Mouse (Mus musculus): ENCODE measurements at regions not wholly inside any gene's neighbourhood (a gene's known extent, or its start where the extent isn't known, plus 50 kb on each side); places are given as distances from the start of the nearest gene placed in this dataset.
"Not testable (repeated sequence)": the region's sequence is repeated elsewhere in the genome, so short reads cannot be mapped to it uniquely, and the experiment has no call there.

DNA sequence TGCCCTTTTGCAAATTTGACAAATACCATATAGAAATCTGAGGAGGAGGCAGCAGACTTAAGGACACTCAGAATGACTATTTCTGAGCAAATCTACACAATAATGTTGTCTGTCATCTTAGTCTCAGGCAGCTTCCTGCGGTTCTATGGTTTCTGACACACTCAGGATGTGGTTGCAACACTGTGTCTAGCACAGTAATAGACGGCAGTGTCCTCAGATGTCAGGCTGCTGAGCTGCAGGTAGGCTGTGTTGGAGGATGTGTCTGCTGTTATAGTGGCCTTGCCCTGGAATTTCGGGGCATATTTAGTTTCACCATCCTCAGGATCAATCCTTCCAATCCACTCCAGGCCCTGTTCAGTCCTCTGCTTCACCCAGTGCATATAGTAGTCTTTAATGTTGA lies 450.6 kb downstream of the Adam6a start:
- in situ Hi-C loops (cut with MboI; ENCODE audit: low sequenced_read_pairs) = not testable (repeated sequence)

DNA sequence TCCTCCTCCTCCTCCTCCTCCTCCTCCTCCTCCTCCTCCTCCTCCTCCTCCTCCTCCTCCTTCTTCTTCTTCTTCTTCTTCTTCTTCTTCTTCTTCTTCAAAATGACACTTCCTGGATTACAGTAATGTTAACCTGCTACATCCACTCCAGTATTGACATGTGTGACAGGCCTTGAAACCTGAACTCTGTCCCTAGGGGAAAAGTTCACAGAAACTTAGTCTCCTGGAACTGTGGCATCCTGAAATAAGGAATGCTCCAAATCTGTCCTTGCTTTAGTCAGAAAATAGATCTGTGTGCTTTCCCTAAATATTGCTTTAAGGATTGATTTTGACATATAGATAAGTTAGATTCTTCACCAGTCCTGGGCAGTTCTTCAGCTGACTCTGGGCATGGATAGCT lies 464.8 kb downstream of the Adam6a start:
- in situ Hi-C loops (cut with MboI; ENCODE audit: low sequenced_read_pairs) = not testable (repeated sequence)

DNA sequence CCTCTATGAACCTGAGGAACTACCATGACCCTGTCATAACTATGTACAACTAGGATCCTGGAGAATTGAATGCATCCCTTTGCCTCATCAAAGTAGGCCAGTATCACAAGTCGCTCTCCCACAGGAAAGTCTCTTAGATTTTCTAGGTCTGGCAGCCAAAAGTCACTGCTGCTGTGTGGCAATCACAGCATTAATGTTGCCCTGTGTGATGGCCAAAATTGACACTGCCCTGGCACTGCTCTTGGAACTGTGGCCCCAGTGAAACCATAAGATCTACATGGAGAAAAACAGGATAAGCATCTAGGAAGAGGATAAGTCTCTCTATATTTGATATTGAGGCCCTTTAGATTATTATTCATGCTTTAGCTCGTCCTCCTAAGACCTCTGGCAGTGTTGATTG lies 465.7 kb downstream of the Adam6a start:
- in situ Hi-C loops (cut with MboI; ENCODE audit: low sequenced_read_pairs) = no loop called here

DNA sequence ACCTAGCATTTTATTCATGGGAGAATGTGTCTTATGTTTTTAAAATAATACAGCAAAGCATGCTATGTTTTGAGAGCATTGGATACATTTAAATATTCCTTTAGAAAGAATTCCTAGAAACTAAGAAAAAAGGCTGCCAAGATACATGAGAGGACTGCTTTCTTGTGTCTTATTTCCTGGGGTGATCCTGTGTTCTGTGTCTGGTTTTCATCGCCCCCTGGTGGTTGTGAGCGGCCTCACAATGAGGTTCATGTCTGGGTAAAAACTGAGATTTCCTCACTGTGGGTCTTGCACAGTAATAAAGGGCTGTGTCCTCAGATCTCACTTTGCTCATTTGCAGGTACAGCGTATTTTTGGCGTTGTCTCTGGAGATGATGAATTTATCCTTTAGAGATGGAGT lies 469.2 kb downstream of the Adam6a start:
- in situ Hi-C loops (cut with MboI; ENCODE audit: low sequenced_read_pairs) = not testable (repeated sequence)

DNA sequence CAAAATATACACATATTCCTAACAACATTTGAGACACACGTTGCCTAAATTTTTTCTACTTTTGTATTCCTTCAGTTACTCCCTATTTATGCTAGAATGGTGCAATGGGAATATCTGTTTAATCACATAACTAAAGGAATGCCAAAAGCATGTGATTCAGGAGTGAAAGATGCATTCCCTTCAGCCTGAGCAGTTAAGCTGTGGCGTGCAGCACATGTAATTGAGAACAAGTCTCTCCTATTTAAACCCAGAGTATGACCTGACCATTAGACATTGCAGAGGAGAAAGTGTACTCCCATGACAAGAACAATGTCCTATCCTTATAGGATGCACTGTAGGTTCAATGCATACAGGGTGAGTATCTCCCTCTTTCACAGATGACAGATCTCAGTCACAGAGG lies 493.3 kb downstream of the Adam6a start:
- in situ Hi-C loops (cut with MboI; ENCODE audit: low sequenced_read_pairs) = not testable (repeated sequence)

DNA sequence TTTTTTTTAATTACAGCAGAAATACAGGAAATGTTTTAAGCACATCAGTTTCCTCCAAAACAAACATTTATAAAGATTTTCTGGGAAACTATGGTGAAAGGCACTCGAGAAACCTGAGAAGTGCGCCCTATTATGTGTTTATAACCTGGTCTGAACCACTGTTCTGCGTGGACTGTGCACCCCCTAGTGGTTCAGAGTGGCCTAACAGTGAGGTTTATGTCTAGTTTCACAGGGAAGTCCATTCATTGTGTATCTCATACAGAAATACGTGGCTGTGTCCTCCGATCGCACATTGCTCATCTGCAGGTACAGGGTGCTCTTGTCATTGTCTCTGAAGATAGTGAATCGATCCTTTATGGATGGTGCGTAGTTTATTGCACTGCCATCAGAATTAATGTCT lies 504.3 kb downstream of the Adam6a start:
- in situ Hi-C loops (cut with MboI; ENCODE audit: low sequenced_read_pairs) = not testable (repeated sequence)

DNA sequence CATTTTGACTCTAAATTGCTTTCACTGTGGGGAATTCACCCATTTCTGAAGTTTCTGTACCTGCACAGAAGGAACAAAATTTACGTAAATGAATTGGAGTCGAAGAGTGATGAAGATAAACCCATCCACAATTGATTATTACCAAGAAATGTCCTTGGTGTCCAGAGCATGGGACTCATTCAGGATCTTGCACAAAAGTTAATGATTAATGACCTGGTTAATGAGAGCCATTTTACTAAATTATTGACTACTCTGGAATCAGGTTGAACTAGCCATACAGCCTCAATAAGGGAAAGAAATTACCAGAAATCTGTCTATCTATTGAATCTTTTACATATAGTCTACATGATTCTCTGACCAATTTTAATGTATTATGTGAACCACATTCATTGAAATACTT lies 509.6 kb downstream of the Adam6a start:
- in situ Hi-C loops (cut with MboI; ENCODE audit: low sequenced_read_pairs) = no loop called here

DNA sequence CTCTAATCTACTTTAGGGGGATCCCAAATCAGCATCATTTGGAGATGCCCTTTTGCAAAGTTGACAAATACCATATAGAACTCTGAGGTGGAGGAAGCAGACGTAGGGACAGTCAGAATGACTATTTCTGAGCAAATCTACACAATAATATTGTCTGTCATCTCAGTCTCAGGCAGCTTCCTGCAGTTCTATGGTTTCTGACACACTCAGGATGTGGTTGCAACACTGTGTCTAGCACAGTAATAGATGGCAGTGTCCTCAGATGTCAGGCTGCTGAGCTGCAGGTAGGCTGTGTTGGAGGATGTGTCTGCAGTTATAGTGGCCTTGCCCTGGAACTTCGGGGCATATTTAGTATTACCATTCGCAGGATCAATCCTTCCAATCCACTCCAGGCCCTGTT lies 515.9 kb downstream of the Adam6a start:
- in situ Hi-C loops (cut with MboI; ENCODE audit: low sequenced_read_pairs) = no loop called here

DNA sequence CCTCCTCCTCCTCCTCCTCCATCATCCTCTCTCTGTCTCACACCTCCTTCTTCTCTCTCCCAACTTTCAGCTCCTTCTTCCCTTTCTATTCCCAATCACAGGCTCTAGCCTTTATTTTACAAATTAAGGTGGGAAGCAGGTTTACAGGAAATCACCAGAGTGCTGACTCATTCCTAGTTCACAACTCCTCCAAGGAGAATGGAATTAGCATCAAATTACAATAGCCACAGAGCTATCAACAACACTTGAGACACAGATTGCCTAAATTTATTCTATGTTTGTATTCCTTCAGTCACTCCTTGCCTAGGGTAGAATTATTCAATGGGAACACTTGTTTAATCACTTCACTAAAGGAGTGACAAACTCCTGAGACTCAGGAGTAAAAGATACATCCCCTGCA lies 523.5 kb downstream of the Adam6a start:
- in situ Hi-C loops (cut with MboI; ENCODE audit: low sequenced_read_pairs) = no loop called here

DNA sequence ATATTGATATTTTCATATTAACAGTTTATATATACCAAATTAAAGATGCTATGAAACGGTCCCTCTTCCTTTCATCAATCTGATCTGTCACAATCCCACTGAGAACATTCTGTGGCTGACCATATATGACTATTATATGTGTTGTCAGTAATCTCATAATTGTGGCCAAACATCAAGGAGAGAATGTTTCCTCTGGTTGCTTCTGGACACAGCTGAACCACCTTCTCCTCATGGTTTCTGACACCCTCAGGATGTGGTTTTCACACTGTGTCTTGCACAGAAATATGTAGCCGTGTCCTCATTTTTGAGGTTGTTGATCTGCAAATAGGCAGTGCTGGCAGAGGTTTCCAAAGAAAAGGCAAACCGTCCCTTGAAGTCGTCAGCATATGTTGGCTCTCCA lies 565.0 kb downstream of the Adam6a start:
- in situ Hi-C loops (cut with MboI; ENCODE audit: low sequenced_read_pairs) = not testable (repeated sequence)

DNA sequence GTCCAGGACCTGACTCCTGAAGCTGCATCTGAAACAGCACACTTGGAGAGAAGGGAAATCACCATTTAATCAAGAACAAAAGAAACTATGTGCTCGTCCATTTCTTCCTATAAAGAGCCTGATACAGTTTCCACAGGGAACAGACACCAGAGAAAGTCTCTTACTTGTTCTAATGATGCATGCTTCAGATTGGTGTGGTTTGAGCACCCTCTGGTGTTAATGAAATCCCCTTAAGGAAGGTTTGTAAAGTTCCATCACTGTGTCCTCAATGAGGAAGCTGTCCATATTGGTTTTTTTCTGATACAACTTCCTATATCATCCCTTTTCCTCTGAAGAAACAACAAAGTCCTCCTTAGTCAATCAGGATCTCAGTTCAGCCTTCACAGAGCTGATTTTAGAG lies 591.2 kb downstream of the Adam6a start:
- in situ Hi-C loops (cut with MboI; ENCODE audit: low sequenced_read_pairs) = no loop called here

DNA sequence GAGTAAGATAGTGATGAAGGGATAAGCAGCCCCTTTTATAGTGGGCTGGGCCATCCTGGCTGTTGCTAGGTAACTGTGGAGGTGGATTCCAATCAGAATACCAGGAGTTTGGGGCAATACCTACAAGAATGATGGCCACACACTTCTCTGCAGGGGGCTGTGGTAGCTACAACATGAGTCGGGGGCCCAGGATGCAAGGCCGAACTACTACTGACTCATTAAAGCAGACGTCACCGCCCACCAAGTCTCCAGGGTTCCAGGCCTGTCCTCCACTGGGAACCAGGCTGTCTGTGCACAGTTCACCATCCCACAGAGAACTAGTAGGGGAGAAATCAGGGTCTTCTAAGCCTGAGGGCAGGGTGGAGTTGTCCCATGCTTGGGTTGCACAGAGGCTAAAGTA lies 605.1 kb downstream of the Adam6a start:
- in situ Hi-C loops (cut with MboI; ENCODE audit: low sequenced_read_pairs) = no loop called here

DNA sequence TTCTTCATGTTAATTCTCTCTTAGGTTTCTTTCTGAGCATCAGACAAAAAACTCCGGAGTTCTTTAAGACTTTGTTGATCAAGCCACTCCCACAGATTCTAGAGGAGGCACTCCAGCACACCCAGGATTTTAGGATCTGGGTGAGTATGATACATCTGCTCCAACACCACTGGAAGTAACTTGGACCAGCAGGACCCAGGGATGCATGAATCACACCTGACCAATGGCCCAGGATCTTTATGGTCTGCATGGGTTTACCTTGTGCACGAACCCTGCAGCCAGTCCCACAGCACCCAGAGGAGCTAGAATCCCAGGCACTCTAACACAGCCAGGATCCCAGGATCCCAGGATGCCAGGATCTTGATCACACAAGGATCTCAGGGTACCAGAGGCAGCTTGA lies 628.6 kb downstream of the Adam6a start:
- in situ Hi-C loops (cut with MboI; ENCODE audit: low sequenced_read_pairs) = no loop called here

DNA sequence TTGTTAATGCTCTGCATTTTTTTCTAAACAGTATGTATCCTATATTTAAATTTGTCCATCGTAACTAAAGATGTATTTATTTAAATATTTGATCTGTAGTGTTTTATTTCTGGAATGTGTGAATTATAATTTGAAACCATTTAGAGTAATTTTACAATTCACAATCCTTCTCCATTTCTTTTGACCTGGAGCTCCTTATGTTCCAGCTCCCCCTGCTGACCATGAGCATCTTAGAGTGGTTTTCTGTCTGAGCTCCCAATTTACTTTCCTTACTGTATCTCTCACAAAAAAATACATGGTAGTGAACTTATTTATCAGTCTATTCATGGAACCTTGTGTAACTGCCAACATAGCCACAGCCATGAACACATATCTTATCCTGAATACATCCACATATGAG lies 655.8 kb downstream of the Adam6a start:
- in situ Hi-C loops (cut with MboI; ENCODE audit: low sequenced_read_pairs) = no loop called here

DNA sequence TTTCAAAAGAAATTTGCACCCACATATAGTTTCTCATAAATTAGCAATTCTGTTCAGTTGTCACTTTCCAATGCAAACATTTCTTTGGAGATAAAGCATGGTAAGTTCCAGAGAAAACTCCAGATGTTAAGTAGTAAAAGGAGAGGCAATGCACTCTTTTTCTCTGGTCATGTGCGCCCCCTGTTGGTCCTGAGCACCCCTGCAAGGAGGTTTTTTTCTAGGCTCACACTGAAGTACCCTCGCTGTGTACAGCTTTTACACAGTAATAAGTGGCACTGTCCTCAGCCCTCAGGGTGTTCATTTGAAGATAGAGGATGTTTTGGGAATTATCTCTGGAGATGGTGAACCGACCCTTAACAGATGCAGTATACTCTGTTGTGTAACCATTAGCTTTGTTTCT lies 678.8 kb downstream of the Adam6a start:
- in situ Hi-C loops (cut with MboI; ENCODE audit: low sequenced_read_pairs) = no loop called here
